Mouse (Mus musculus): ENCODE measurements around the gene Tmem26. TPM values are rescaled to one million over a fixed set of nuclear protein-coding genes. Genes with fewer than 3 reads are reported as not detected.

Gene Tmem26
- polyA plus RNA-seq, 1 experiment from 2014 or later = 12.2 TPM

DNA sequence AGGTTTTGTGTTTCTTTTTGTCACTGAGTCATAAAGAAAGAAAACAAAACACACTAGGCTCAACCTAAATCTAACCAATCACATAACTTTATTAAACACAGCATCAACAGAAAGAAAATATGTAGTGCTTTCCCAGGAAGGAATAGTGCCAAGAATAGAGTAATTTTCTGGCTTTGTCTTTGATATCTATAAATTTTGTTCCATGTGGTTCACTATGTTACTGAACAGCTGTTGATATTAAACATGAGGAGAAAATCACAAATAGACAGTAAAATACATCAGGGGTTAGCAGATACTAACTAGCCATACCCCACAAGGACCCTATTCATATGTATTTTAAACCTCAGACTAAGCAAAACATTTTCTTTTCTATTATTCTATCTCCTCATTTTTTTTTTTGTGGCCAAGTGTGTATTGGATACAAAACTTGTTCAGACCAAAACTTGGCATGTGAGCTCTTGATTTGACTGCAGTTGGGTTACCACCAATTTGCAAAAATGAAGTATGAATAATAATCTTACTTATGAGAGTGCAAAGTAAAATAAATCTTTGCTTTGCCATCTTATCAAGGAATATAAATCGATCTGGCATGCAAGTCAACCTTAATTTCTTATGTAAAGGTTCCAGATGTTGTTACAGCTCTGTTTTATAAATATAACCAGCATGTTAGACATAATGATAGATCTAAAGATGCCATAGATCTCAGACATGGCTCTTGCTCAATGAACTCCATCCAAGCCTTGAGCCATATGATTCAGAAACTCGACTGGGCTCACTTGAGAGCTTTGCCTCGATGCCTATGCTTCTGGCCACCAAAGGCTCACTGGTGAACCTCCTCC lies 16.2 kb upstream of the Tmem26 start:
- ATAC-seq (ENCODE audit: insufficient read depth, low FRiP score) = peak; percentile 75; the same call in 1 of the 2 replicates
- Histone ChIP-seq H3K9me3 (replicated peaks; ENCODE audit: control insufficient read depth, low read length) (peaks cover 10% of the 10 kb centered on the region; the same call in 1 of the 2 replicates), H3K4me1 (ENCODE audit: control insufficient read depth, insufficient read depth, low read length) (no peaks in the 10 kb centered on the region), H3K4me2 (ENCODE audit: low read depth, low read length) (no peak overlapping the region), H3K27ac (ENCODE audit: low read length) (peak overlapping the region; percentile 85), H3K27me3 (ENCODE audit: control insufficient read depth, insufficient read depth, low read length) (no peaks in the 10 kb centered on the region), H3K9ac (ENCODE audit: low read length) (no peak overlapping the region), H3K4me3 (replicated peaks; ENCODE audit: low read length) (no peak overlapping the region), H3K36me3 (ENCODE audit: control insufficient read depth, insufficient read depth, low read length) (no peaks in the 10 kb centered on the region)
- 57% methylated on average over 3 of the region's 3 CpGs for WGBS

GRCm38 (mm10) chr10:68712926-68713325 lies 10.5 kb upstream of the Tmem26 start:
- Histone ChIP-seq H3K27me3 (ENCODE audit: control insufficient read depth, insufficient read depth, low read length) (no peaks in the 10 kb centered on the region), H3K4me1 (ENCODE audit: control insufficient read depth, insufficient read depth, low read length) (no peaks in the 10 kb centered on the region), H3K4me3 (replicated peaks; ENCODE audit: low read length) (no peak overlapping the region), H3K27ac (ENCODE audit: low read length) (no peak overlapping the region), H3K9me3 (replicated peaks; ENCODE audit: control insufficient read depth, low read length) (peaks cover 6% of the 10 kb centered on the region; the same call in 1 of the 2 replicates), H3K9ac (ENCODE audit: low read length) (no peak overlapping the region), H3K36me3 (ENCODE audit: control insufficient read depth, insufficient read depth, low read length) (no peaks in the 10 kb centered on the region), H3K4me2 (ENCODE audit: low read depth, low read length) (no peak overlapping the region)
- ATAC-seq (ENCODE audit: insufficient read depth, low FRiP score) = no peak
- WGBS = 55% methylated on average over 2 of the region's 2 CpGs

- Histone ChIP-seq H3K4me3 (replicated peaks; ENCODE audit: low read length) (no peak overlapping the region), H3K36me3 (ENCODE audit: control insufficient read depth, insufficient read depth, low read length) (no peaks in the 10 kb centered on the region), H3K4me2 (ENCODE audit: low read depth, low read length) (no peak overlapping the region), H3K27ac (ENCODE audit: low read length) (no peak overlapping the region), H3K4me1 (ENCODE audit: control insufficient read depth, insufficient read depth, low read length) (no peaks in the 10 kb centered on the region), H3K9ac (ENCODE audit: low read length) (no peak overlapping the region), H3K9me3 (replicated peaks; ENCODE audit: control insufficient read depth, low read length) (no peaks in the 10 kb centered on the region), H3K27me3 (ENCODE audit: control insufficient read depth, insufficient read depth, low read length) (no peaks in the 10 kb centered on the region)
- ATAC-seq (ENCODE audit: insufficient read depth, low FRiP score) = no peak
- WGBS = 70% methylated on average over 3 of the region's 3 CpGs
Observed at GRCm38 (mm10) chr10:68714302-68714701, 9.1 kb upstream of the Tmem26 start.

DNA sequence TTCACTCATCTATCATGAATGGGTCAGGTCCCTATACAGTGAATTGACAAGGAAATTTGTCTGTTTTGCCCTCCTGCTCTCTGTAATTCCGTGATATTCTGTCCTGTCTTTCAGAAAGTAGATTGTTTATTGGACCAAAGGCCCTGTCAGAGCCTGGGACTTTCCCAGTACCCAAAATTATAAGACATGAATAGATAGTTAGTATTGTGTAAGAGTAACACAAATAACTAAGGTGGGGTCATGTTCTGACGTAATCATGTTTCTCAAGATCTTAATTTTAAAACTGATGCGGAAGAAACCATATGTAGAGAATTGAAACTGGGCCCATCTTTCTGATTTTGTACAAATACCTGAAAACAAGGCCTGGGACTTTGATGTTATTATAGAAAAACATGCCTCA lies 8.1 kb upstream of the Tmem26 start:
- no peak overlapping the region for H3K4me3 ChIP-seq (replicated peaks; ENCODE audit: low read length)
- ATAC-seq (ENCODE audit: insufficient read depth, low FRiP score) = no peak
- 92% methylated on average over 3 of the region's 3 CpGs for WGBS
- no peaks in the 10 kb centered on the region for H3K9me3 ChIP-seq (replicated peaks; ENCODE audit: control insufficient read depth, low read length)
- no peaks in the 10 kb centered on the region for H3K36me3 ChIP-seq (ENCODE audit: control insufficient read depth, insufficient read depth, low read length)
- no peaks in the 10 kb centered on the region for H3K4me1 ChIP-seq (ENCODE audit: control insufficient read depth, insufficient read depth, low read length)
- H3K27ac ChIP-seq (ENCODE audit: low read length) = no peak overlapping the region
- H3K9ac ChIP-seq (ENCODE audit: low read length) = no peak overlapping the region
- no peak overlapping the region for H3K4me2 ChIP-seq (ENCODE audit: low read depth, low read length)
- H3K27me3 ChIP-seq (ENCODE audit: control insufficient read depth, insufficient read depth, low read length) = no peaks in the 10 kb centered on the region

- WGBS = 78% methylated on average over 3 of the region's 3 CpGs
- ATAC-seq (ENCODE audit: insufficient read depth, low FRiP score) = no peak
- no peak overlapping the region for H3K27ac ChIP-seq (ENCODE audit: low read length)
- no peaks in the 10 kb centered on the region for H3K36me3 ChIP-seq (ENCODE audit: control insufficient read depth, insufficient read depth, low read length)
- peaks cover 1% of the 10 kb centered on the region; the same call in 1 of the 2 replicates for H3K4me1 ChIP-seq (ENCODE audit: control insufficient read depth, insufficient read depth, low read length)
- H3K9ac ChIP-seq (ENCODE audit: low read length) = no peak overlapping the region
- no peaks in the 10 kb centered on the region for H3K9me3 ChIP-seq (replicated peaks; ENCODE audit: control insufficient read depth, low read length)
- no peak overlapping the region for H3K4me2 ChIP-seq (ENCODE audit: low read depth, low read length)
- H3K27me3 ChIP-seq (ENCODE audit: control insufficient read depth, insufficient read depth, low read length) = no peaks in the 10 kb centered on the region
- no peak overlapping the region for H3K4me3 ChIP-seq (replicated peaks; ENCODE audit: low read length)
Observed at GRCm38 (mm10) chr10:68718375-68718774, 5.1 kb upstream of the Tmem26 start.

DNA sequence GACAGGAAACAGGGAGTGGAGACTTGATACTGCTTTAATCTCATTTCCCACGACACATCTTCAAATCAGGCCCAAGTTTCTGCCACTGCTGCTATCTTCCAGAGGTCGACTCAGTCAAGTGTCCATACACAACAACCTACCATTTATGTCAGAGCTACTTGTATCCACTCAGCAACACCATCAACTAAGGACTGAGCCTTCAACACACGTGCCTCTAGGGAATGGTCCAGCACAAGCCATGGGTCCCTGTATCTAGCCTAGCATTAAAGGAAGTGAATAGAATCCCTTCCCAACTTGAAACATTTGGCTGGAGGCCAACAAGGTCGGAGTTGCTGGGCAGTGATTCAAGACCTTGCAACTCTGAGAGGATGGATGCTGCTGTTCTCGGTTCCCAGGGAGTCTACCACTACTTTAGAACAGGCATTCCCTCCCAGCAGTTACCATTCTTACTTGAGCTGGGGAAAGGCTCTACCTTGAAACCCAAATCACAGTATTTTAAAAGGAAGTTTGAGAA lies 2.5 kb upstream of the Tmem26 start:
- Histone ChIP-seq H3K9me3 (replicated peaks; ENCODE audit: control insufficient read depth, low read length) (no peaks in the 10 kb centered on the region), H3K36me3 (ENCODE audit: control insufficient read depth, insufficient read depth, low read length) (no peaks in the 10 kb centered on the region), H3K4me2 (ENCODE audit: low read depth, low read length) (no peak overlapping the region), H3K4me3 (replicated peaks; ENCODE audit: low read length) (no peak overlapping the region), H3K27me3 (ENCODE audit: control insufficient read depth, insufficient read depth, low read length) (no peaks in the 10 kb centered on the region), H3K9ac (ENCODE audit: low read length) (no peak overlapping the region), H3K4me1 (ENCODE audit: control insufficient read depth, insufficient read depth, low read length) (peaks cover 11% of the 10 kb centered on the region), H3K27ac (ENCODE audit: low read length) (no peak overlapping the region)
- WGBS = 51% methylated on average over 5 of the region's 5 CpGs
- no peak for ATAC-seq (ENCODE audit: insufficient read depth, low FRiP score)

DNA sequence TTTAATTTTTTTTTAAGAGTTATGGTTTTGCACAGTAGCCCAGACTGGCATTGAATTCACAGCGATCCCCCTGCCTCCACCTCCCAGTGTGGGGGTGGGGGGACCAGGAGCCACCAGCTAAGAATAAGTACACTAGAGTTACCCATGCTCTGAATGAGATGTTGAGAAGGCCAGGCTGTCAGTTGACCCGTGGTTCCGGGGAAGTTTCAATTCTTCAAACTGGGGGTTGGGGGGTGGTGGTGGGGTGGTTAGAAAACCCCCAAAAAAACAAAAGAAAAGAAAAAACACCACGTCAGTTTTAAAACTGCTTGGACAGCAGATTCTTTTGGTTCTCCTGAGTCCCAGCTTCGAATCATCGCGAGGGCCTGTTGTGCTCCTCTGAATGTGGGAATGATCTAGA lies 431 bp upstream of the Tmem26 start:
- H3K36me3 ChIP-seq (ENCODE audit: control insufficient read depth, insufficient read depth, low read length) = no peaks in the 10 kb centered on the region
- WGBS = 51% methylated on average over 7 of the region's 7 CpGs
- H3K27me3 ChIP-seq (ENCODE audit: control insufficient read depth, insufficient read depth, low read length) = no peaks in the 10 kb centered on the region
- H3K4me1 ChIP-seq (ENCODE audit: control insufficient read depth, insufficient read depth, low read length) = peaks cover 11% of the 10 kb centered on the region
- H3K27ac ChIP-seq (ENCODE audit: low read length) = no peak overlapping the region
- no peak for ATAC-seq (ENCODE audit: insufficient read depth, low FRiP score)
- peak overlapping the region; percentile 77; the same call in 1 of the 2 replicates for H3K9ac ChIP-seq (ENCODE audit: low read length)
- H3K9me3 ChIP-seq (replicated peaks; ENCODE audit: control insufficient read depth, low read length) = no peaks in the 10 kb centered on the region
- no peak overlapping the region for H3K4me3 ChIP-seq (replicated peaks; ENCODE audit: low read length)
- H3K4me2 ChIP-seq (ENCODE audit: low read depth, low read length) = peak overlapping the region; percentile 83

GRCm38 (mm10) chr10:68724361-68724720 lies 895 bp downstream of the Tmem26 start:
- H3K4me2 ChIP-seq (ENCODE audit: low read depth, low read length) = peak overlapping the region; percentile 83
- 0 out of 2 replicates have a peak, but pooled peaks have one; percentile 33 for ATAC-seq (ENCODE audit: insufficient read depth, low FRiP score)
- H3K9me3 ChIP-seq (replicated peaks; ENCODE audit: control insufficient read depth, low read length) = no peaks in the 10 kb centered on the region
- no peaks in the 10 kb centered on the region for H3K36me3 ChIP-seq (ENCODE audit: control insufficient read depth, insufficient read depth, low read length)
- H3K4me1 ChIP-seq (ENCODE audit: control insufficient read depth, insufficient read depth, low read length) = peaks cover 11% of the 10 kb centered on the region
- no peak overlapping the region for H3K27ac ChIP-seq (ENCODE audit: low read length)
- under 1% methylated on average over 11 of the region's 11 CpGs for WGBS
- H3K4me3 ChIP-seq (replicated peaks; ENCODE audit: low read length) = peak overlapping the region; percentile 65
- peak overlapping the region; percentile 77 for H3K9ac ChIP-seq (ENCODE audit: low read length)
- H3K27me3 ChIP-seq (ENCODE audit: control insufficient read depth, insufficient read depth, low read length) = no peaks in the 10 kb centered on the region

DNA sequence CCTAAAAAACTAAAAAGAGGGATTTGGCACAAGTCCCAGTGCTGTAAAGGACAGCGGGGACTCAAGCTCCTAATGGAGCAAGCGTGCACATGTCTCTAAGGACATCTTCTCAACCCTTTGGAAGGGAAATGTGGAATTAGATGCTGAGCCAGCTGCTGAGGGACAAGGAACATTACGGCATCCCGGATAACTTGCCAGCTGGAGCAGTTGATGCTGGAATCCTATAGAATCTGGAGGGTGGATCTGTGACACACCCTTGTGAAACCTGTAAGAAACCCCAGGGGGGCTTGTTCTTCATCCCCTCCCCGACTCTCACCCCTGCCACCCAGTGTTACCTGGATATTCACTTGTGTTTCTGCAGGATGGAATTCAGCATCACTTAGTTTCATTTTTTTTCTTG lies 4.0 kb downstream of the Tmem26 start:
- Histone ChIP-seq H3K27ac (ENCODE audit: low read length) (no peak overlapping the region), H3K9me3 (replicated peaks; ENCODE audit: control insufficient read depth, low read length) (no peaks in the 10 kb centered on the region), H3K9ac (ENCODE audit: low read length) (no peak overlapping the region), H3K4me1 (ENCODE audit: control insufficient read depth, insufficient read depth, low read length) (peaks cover 11% of the 10 kb centered on the region), H3K36me3 (ENCODE audit: control insufficient read depth, insufficient read depth, low read length) (no peaks in the 10 kb centered on the region), H3K4me2 (ENCODE audit: low read depth, low read length) (no peak overlapping the region), H3K4me3 (replicated peaks; ENCODE audit: low read length) (no peak overlapping the region), H3K27me3 (ENCODE audit: control insufficient read depth, insufficient read depth, low read length) (no peaks in the 10 kb centered on the region)
- ATAC-seq (ENCODE audit: insufficient read depth, low FRiP score) = no peak
- WGBS = 69% methylated on average over 5 of the region's 5 CpGs
